In genomic region chr8:120404609-120405036, GRCm38 (mm10) we compare ENCODE assay signal across 10 mouse cellular contexts.
DNase-seq lines count a peak whose midpoint lies in the region; ATAC-seq and TF ChIP-seq lines count a peak whose summit lies in the region.
"Had no signal": no experiment of that assay in that cellular context is flagged by ENCODE, and none has a peak within 500 bp of the region (broad histone marks: within the 10 kb centered on the region; RNA-seq: fewer than 3 reads in every experiment).

No protein-coding gene starts in this region.

- intact Hi-C loops in heart, adult 2 months (cut with DNase I) = loop anchor here (5.0 kb wide), 1 partner anchor 103 kb away; no protein-coding TSS in a partner anchor

- DNase-seq in heart, adult 2 months = peak; percentile 49 to 75
- DNase-seq in cerebellum, adult 9-10 months = peak; percentile 61
- no peak for DNase-seq in heart, postnatal 0 days (ENCODE audit: low spot score)
- DNase-seq in liver, postnatal 0 days = peak; percentile 81
- peak in 1 of 2 experiments; percentile 57 for DNase-seq in spleen, adult 2 months (ENCODE audit: low read depth in 1 of 2, low spot score in 2 of 2)
- no peak for DNase-seq in ovary, adult 18-20 months (ENCODE audit: low spot score)

- H3K9me3 ChIP-seq in heart, embryonic 12.5 days (replicated peaks) = no peaks in the 10 kb centered on the region
- H3K9me3 ChIP-seq in ES-Bruce4 (replicated peaks; ENCODE audit: control insufficient read depth, insufficient read depth, low read length, poor library complexity, severe bottlenecking) = no peaks in the 10 kb centered on the region
- no peaks in the 10 kb centered on the region for H3K9me3 ChIP-seq in heart, postnatal 0 days (replicated peaks; ENCODE audit: control insufficient read depth, low read length)
- no peaks in the 10 kb centered on the region for H3K9me3 ChIP-seq in liver, postnatal 0 days (ENCODE audit: low read length)
- H3K9me3 ChIP-seq: heart, embryonic 15.5 days; neural tube, embryonic 13.5 days had no signal

- H3K4me2 ChIP-seq in heart, embryonic 12.5 days = no peak overlapping the region
- H3K4me2 ChIP-seq in heart, postnatal 0 days (ENCODE audit: low read depth, low read length) = no peak overlapping the region
- H3K4me2 ChIP-seq in liver, postnatal 0 days (ENCODE audit: low read depth, low read length) = no peak overlapping the region
- H3K4me2 ChIP-seq: heart, embryonic 15.5 days; neural tube, embryonic 13.5 days had no signal

- no peaks in the 10 kb centered on the region for H3K79me2 ChIP-seq in heart, adult 2 months (replicated peaks; ENCODE audit: control insufficient read depth, insufficient read depth, low read length)

- 68% methylated on average over 7 of the region's 7 CpGs for WGBS in heart, adult 2 months
- 63% methylated on average over 7 of the region's 7 CpGs for WGBS in heart, embryonic 12.5 days
- WGBS in heart, postnatal 0 days = 72% methylated on average over 7 of the region's 7 CpGs
- 57% methylated on average over 7 of the region's 7 CpGs for WGBS in liver, postnatal 0 days (ENCODE audit: insufficient replicate concordance)
- 77% methylated on average over 7 of the region's 7 CpGs for WGBS in spleen, adult 2 months

- no peak for ATAC-seq in heart, embryonic 12.5 days (ENCODE audit: insufficient number of reproducible peaks, low FRiP score)
- ATAC-seq in heart, postnatal 0 days (ENCODE audit: insufficient read depth, low read depth) = no peak
- ATAC-seq in liver, postnatal 0 days = peak; percentile 38; the same call in 1 of the 2 replicates

- no peak for TF ChIP-seq EP300 in heart, adult 2 months (IDR thresholded peaks at IDR 0.05; ENCODE audit: insufficient read depth, low read depth, low read length)
- no peak for TF ChIP-seq EP300 in ES-Bruce4 (IDR thresholded peaks at IDR 0.05; ENCODE audit: insufficient read depth, low read depth, low read length)
- TF ChIP-seq EP300 in heart, postnatal 0 days (IDR thresholded peaks at IDR 0.05; ENCODE audit: low read depth) = no peak
- no peak for TF ChIP-seq EP300 in liver, postnatal 0 days (IDR thresholded peaks at IDR 0.05; ENCODE audit: low read depth)

- no peak overlapping the region for H3K9ac ChIP-seq in heart, adult 2 months (ENCODE audit: low read depth, low read length)
- no peak overlapping the region for H3K9ac ChIP-seq in heart, embryonic 12.5 days
- H3K9ac ChIP-seq in ES-Bruce4 (ENCODE audit: low read depth, poor library complexity, severe bottlenecking) = no peak overlapping the region
- no peak overlapping the region for H3K9ac ChIP-seq in heart, postnatal 0 days (replicated peaks; ENCODE audit: low read depth, low read length)
- H3K9ac ChIP-seq in liver, postnatal 0 days (replicated peaks) = no peak overlapping the region
- H3K9ac ChIP-seq: heart, embryonic 15.5 days; neural tube, embryonic 13.5 days had no signal

- peaks cover 1% of the 10 kb centered on the region; the same call in 1 of the 2 replicates for H3K4me1 ChIP-seq in heart, adult 2 months (ENCODE audit: control insufficient read depth, insufficient read depth, low read length)
- H3K4me1 ChIP-seq in heart, embryonic 12.5 days (replicated peaks) = peaks cover 38% of the 10 kb centered on the region
- H3K4me1 ChIP-seq in ES-Bruce4 (ENCODE audit: control insufficient read depth, insufficient read depth, low read length) = peaks cover 11% of the 10 kb centered on the region
- no peaks in the 10 kb centered on the region for H3K4me1 ChIP-seq in heart, postnatal 0 days (ENCODE audit: control insufficient read depth, insufficient read depth)
- H3K4me1 ChIP-seq in liver, postnatal 0 days (ENCODE audit: insufficient read depth) = peaks cover 36% of the 10 kb centered on the region
- H3K4me1 ChIP-seq in spleen, adult 2 months (ENCODE audit: control insufficient read depth, insufficient read depth, insufficient read length) = no peaks in the 10 kb centered on the region; the same call in 1 of the 2 replicates

- peak; percentile 86 for TF ChIP-seq CTCF in heart, adult 2 months (IDR thresholded peaks at IDR 0.05)
- TF ChIP-seq CTCF in ES-Bruce4 (IDR thresholded peaks at IDR 0.05; ENCODE audit: low read depth, low read length) = peak; percentile 89
- TF ChIP-seq CTCF in heart, postnatal 0 days (IDR thresholded peaks at IDR 0.05; ENCODE audit: low read depth) = peak; percentile 64
- peak; percentile 91 for TF ChIP-seq CTCF in liver, postnatal 0 days (IDR thresholded peaks at IDR 0.05; ENCODE audit: low read depth)
- TF ChIP-seq CTCF in spleen, adult 2 months (IDR thresholded peaks at IDR 0.05; ENCODE audit: extremely low read depth, insufficient read depth, insufficient read length, insufficient replicate concordance) = peak; percentile 70

- no peaks in the 10 kb centered on the region for H3K36me3 ChIP-seq in heart, adult 2 months (ENCODE audit: control insufficient read depth, insufficient read depth, low read length)
- no peaks in the 10 kb centered on the region for H3K36me3 ChIP-seq in heart, embryonic 12.5 days
- H3K36me3 ChIP-seq in ES-Bruce4 (ENCODE audit: control insufficient read depth, insufficient read depth, low read length, poor library complexity, severe bottlenecking) = no peaks in the 10 kb centered on the region
- H3K36me3 ChIP-seq in heart, postnatal 0 days (replicated peaks; ENCODE audit: control insufficient read depth, insufficient read depth, low read length) = no peaks in the 10 kb centered on the region
- H3K36me3 ChIP-seq in liver, postnatal 0 days (replicated peaks; ENCODE audit: insufficient read depth, low read length) = no peaks in the 10 kb centered on the region
- no peaks in the 10 kb centered on the region for H3K36me3 ChIP-seq in spleen, adult 2 months (ENCODE audit: control insufficient read depth, insufficient read depth, low read length)
- H3K36me3 ChIP-seq: heart, embryonic 15.5 days; neural tube, embryonic 13.5 days had no signal

- no peak overlapping the region for H3K27ac ChIP-seq in heart, adult 2 months
- no peak overlapping the region for H3K27ac ChIP-seq in heart, embryonic 12.5 days (ENCODE audit: poor library complexity, severe bottlenecking)
- no peak overlapping the region for H3K27ac ChIP-seq in ES-Bruce4 (ENCODE audit: insufficient read depth, low read length)
- no peak overlapping the region for H3K27ac ChIP-seq in heart, postnatal 0 days (ENCODE audit: low read depth)
- no peak overlapping the region for H3K27ac ChIP-seq in liver, postnatal 0 days (ENCODE audit: low read depth)
- no peak overlapping the region for H3K27ac ChIP-seq in spleen, adult 2 months (ENCODE audit: insufficient read depth, low read length)
- H3K27ac ChIP-seq: heart, embryonic 15.5 days; neural tube, embryonic 13.5 days had no signal

- H3K27me3 ChIP-seq in heart, adult 2 months (ENCODE audit: control insufficient read depth, insufficient read depth, low read length) = no peaks in the 10 kb centered on the region
- peaks cover 6% of the 10 kb centered on the region; the same call in 1 of the 2 replicates for H3K27me3 ChIP-seq in heart, embryonic 12.5 days (replicated peaks)
- H3K27me3 ChIP-seq in ES-Bruce4 (ENCODE audit: control insufficient read depth, insufficient read depth, low read length, poor library complexity, severe bottlenecking) = no peaks in the 10 kb centered on the region
- no peaks in the 10 kb centered on the region for H3K27me3 ChIP-seq in heart, postnatal 0 days (ENCODE audit: control insufficient read depth, insufficient read depth, low read length)
- no peaks in the 10 kb centered on the region for H3K27me3 ChIP-seq in liver, postnatal 0 days (ENCODE audit: insufficient read depth, low read length)
- no peaks in the 10 kb centered on the region for H3K27me3 ChIP-seq in spleen, adult 2 months (ENCODE audit: control insufficient read depth, insufficient read depth, low read length)
- H3K27me3 ChIP-seq: neural tube, embryonic 13.5 days had no signal

- no peak overlapping the region for H3K4me3 ChIP-seq in heart, adult 2 months
- no peak overlapping the region for H3K4me3 ChIP-seq in heart, embryonic 12.5 days
- no peak overlapping the region for H3K4me3 ChIP-seq in ES-Bruce4 (ENCODE audit: low read depth, low read length)
- H3K4me3 ChIP-seq in heart, postnatal 0 days (ENCODE audit: low read depth, low read length) = no peak overlapping the region
- H3K4me3 ChIP-seq in liver, postnatal 0 days (ENCODE audit: low read depth, low read length) = no peak overlapping the region
- H3K4me3 ChIP-seq in spleen, adult 2 months (ENCODE audit: extremely low read depth, insufficient read depth, insufficient read length) = no peak overlapping the region
- H3K4me3 ChIP-seq: heart, embryonic 15.5 days; neural tube, embryonic 13.5 days had no signal

- no peak for TF ChIP-seq POLR2A in heart, adult 2 months (IDR thresholded peaks at IDR 0.05; ENCODE audit: insufficient read depth, low read depth, low read length)
- TF ChIP-seq POLR2A in ES-Bruce4 (IDR thresholded peaks at IDR 0.05; ENCODE audit: insufficient read depth, low read length) = no peak
- TF ChIP-seq POLR2A in spleen, adult 2 months (IDR thresholded peaks at IDR 0.05; ENCODE audit: low read depth, low read length) = no peak

Comparison
In these comparisons a context has a peak if more than half of its experiments do, and no peak if none do; other contexts are left out.
1. DNase-seq: peak in heart, adult 2 months (2 of 2), cerebellum, adult 9-10 months (single experiment) and liver, postnatal 0 days (single experiment); none in heart, postnatal 0 days (single experiment) and ovary, adult 18-20 months (single experiment).
2. Peak in every context shown above with its lines, with median percentiles within 50 percentile points of each other: CTCF ChIP-seq.